15 mouse cellular contexts compared by ENCODE assay signal in genomic region chr11:104293241-104293640, GRCm38 (mm10).
A peak's percentile ranks its signal among the peaks of the same experiment; 100 is the strongest.
DNase-seq lines count a peak whose midpoint lies in the region; ATAC-seq and TF ChIP-seq lines count a peak whose summit lies in the region.
"Had no signal": no experiment of that assay in that cellular context is flagged by ENCODE, and none has a peak within 500 bp of the region (broad histone marks: within the 10 kb centered on the region; RNA-seq: fewer than 3 reads in every experiment).

No protein-coding gene starts in this region.

- no peak overlapping the region for H3K9ac ChIP-seq in forebrain, embryonic 11.5 days (ENCODE audit: low read length)
- no peak overlapping the region for H3K9ac ChIP-seq in forebrain, postnatal 0 days
- no peak overlapping the region for H3K9ac ChIP-seq in stomach, embryonic 14.5 days (replicated peaks; ENCODE audit: low read depth, low read length)
- no peak overlapping the region for H3K9ac ChIP-seq in kidney, embryonic 14.5 days (ENCODE audit: low read depth, low read length)
- H3K9ac ChIP-seq: limb, embryonic 15.5 days had no signal

- H3K4me2 ChIP-seq in forebrain, embryonic 11.5 days (ENCODE audit: low read depth, low read length, severe bottlenecking), result no peak overlapping the region
- no peak overlapping the region for H3K4me2 ChIP-seq in forebrain, postnatal 0 days (ENCODE audit: low read depth)
- no peak overlapping the region for H3K4me2 ChIP-seq in stomach, embryonic 14.5 days (replicated peaks; ENCODE audit: low read depth, low read length)
- no peak overlapping the region for H3K4me2 ChIP-seq in kidney, embryonic 14.5 days (replicated peaks; ENCODE audit: low read depth, low read length)
- H3K4me2 ChIP-seq: limb, embryonic 15.5 days had no signal

- peak overlapping the region; percentile 46; the same call in 1 of the 2 replicates for H3K27ac ChIP-seq in forebrain, embryonic 11.5 days (ENCODE audit: low read depth, low read length)
- no peak overlapping the region for H3K27ac ChIP-seq in forebrain, postnatal 0 days (ENCODE audit: low read depth, low read length)
- peak overlapping the region; percentile 8; the same call in 1 of the 2 replicates for H3K27ac ChIP-seq in limb, embryonic 10.5 days
- no peak overlapping the region for H3K27ac ChIP-seq in stomach, embryonic 14.5 days (ENCODE audit: low read length)
- H3K27ac ChIP-seq in kidney, embryonic 14.5 days (ENCODE audit: low read depth, low read length), result no peak overlapping the region
- H3K27ac ChIP-seq: limb, embryonic 15.5 days; macrophage had no signal

- no peaks in the 10 kb centered on the region for H3K4me1 ChIP-seq in forebrain, embryonic 11.5 days (replicated peaks; ENCODE audit: control insufficient read depth, insufficient read depth, low read length)
- no peaks in the 10 kb centered on the region for H3K4me1 ChIP-seq in forebrain, postnatal 0 days (ENCODE audit: insufficient read depth)
- peaks cover 29% of the 10 kb centered on the region for H3K4me1 ChIP-seq in limb, embryonic 10.5 days
- H3K4me1 ChIP-seq in stomach, embryonic 14.5 days (ENCODE audit: control insufficient read depth, insufficient read depth, low read length), result 0 out of 2 replicates have a peak, but pooled peaks cover 4% of the 10 kb centered on the region
- peaks cover 17% of the 10 kb centered on the region; the same call in 1 of the 2 replicates for H3K4me1 ChIP-seq in kidney, embryonic 14.5 days (ENCODE audit: control insufficient read depth, insufficient read depth, low read length)

- no peaks in the 10 kb centered on the region for H3K36me3 ChIP-seq in forebrain, embryonic 11.5 days (ENCODE audit: control insufficient read depth, insufficient read depth, low read length)
- H3K36me3 ChIP-seq in forebrain, postnatal 0 days (ENCODE audit: insufficient read depth), result peaks cover 46% of the 10 kb centered on the region
- no peaks in the 10 kb centered on the region for H3K36me3 ChIP-seq in limb, embryonic 10.5 days
- no peaks in the 10 kb centered on the region for H3K36me3 ChIP-seq in stomach, embryonic 14.5 days (ENCODE audit: control insufficient read depth, insufficient read depth, low read length)
- H3K36me3 ChIP-seq in kidney, embryonic 14.5 days (ENCODE audit: control insufficient read depth, insufficient read depth, low read length), result no peaks in the 10 kb centered on the region
- H3K36me3 ChIP-seq: limb, embryonic 15.5 days had no signal

- no peaks in the 10 kb centered on the region for H3K9me3 ChIP-seq in forebrain, embryonic 11.5 days (ENCODE audit: control insufficient read depth, low read length)
- H3K9me3 ChIP-seq in forebrain, postnatal 0 days (ENCODE audit: low read length), result no peaks in the 10 kb centered on the region
- no peaks in the 10 kb centered on the region for H3K9me3 ChIP-seq in limb, embryonic 10.5 days (replicated peaks)
- no peaks in the 10 kb centered on the region for H3K9me3 ChIP-seq in stomach, embryonic 14.5 days (ENCODE audit: control insufficient read depth, low read depth, low read length)
- no peaks in the 10 kb centered on the region for H3K9me3 ChIP-seq in kidney, embryonic 14.5 days (ENCODE audit: control insufficient read depth, low read length)
- H3K9me3 ChIP-seq: limb, embryonic 15.5 days had no signal

- H3K4me3 ChIP-seq in forebrain, embryonic 11.5 days (ENCODE audit: low read depth, low read length), result no peak overlapping the region
- no peak overlapping the region for H3K4me3 ChIP-seq in forebrain, postnatal 0 days (ENCODE audit: low read depth, low read length)
- no peak overlapping the region for H3K4me3 ChIP-seq in limb, embryonic 10.5 days
- no peak overlapping the region for H3K4me3 ChIP-seq in stomach, embryonic 14.5 days (ENCODE audit: low read depth, low read length)
- no peak overlapping the region for H3K4me3 ChIP-seq in kidney, embryonic 14.5 days (ENCODE audit: low read length)
- H3K4me3 ChIP-seq: limb, embryonic 15.5 days had no signal

- TF ChIP-seq CTCF in forebrain, postnatal 0 days (IDR thresholded peaks at IDR 0.05; ENCODE audit: low read depth), result no peak

- no peak for ATAC-seq in forebrain, embryonic 11.5 days (replicated peaks; ENCODE audit: low FRiP score)
- ATAC-seq in forebrain, postnatal 0 days, result no peak
- peak; percentile 50 for ATAC-seq in stomach, embryonic 14.5 days (ENCODE audit: insufficient number of reproducible peaks, insufficient read depth, low FRiP score, low read depth)
- no peak for ATAC-seq in kidney, embryonic 14.5 days (ENCODE audit: low FRiP score, low TSS enrichment)

- no peaks in the 10 kb centered on the region for H3K27me3 ChIP-seq in forebrain, embryonic 11.5 days (ENCODE audit: control insufficient read depth, insufficient read depth, low read length)
- no peaks in the 10 kb centered on the region for H3K27me3 ChIP-seq in forebrain, postnatal 0 days (ENCODE audit: insufficient read depth, low read length)
- H3K27me3 ChIP-seq in limb, embryonic 10.5 days (ENCODE audit: low read depth, poor library complexity, severe bottlenecking), result no peaks in the 10 kb centered on the region
- no peaks in the 10 kb centered on the region for H3K27me3 ChIP-seq in stomach, embryonic 14.5 days (ENCODE audit: control insufficient read depth, insufficient read depth, low read length)
- no peaks in the 10 kb centered on the region for H3K27me3 ChIP-seq in kidney, embryonic 14.5 days (ENCODE audit: control insufficient read depth, insufficient read depth, low read length)
- H3K27me3 ChIP-seq: limb, embryonic 15.5 days had no signal

- WGBS in forebrain, embryonic 11.5 days, result 84% methylated on average over 9 of the region's 9 CpGs
- WGBS in forebrain, postnatal 0 days, result 78% methylated on average over 9 of the region's 9 CpGs
- 79% methylated on average over 9 of the region's 9 CpGs for WGBS in limb, embryonic 10.5 days
- WGBS in stomach, embryonic 14.5 days, result 65% methylated on average over 9 of the region's 9 CpGs
- WGBS in kidney, embryonic 14.5 days, result 65% methylated on average over 9 of the region's 9 CpGs

- DNase-seq in forebrain, embryonic 11.5 days (ENCODE audit: low spot score), result no peak
- no peak for DNase-seq in forebrain, postnatal 0 days
- peak; percentile 49 for DNase-seq in c-Kit-negative CD71-positive TER-119-positive erythroid progenitor cells, embryonic 14.5 days (ENCODE audit: low read depth, low spot score)
- no peak for DNase-seq in limb, embryonic 10.5 days (ENCODE audit: low spot score)
- no peak for DNase-seq in layer of hippocampus, postnatal 25 days (ENCODE audit: extremely low spot score in 1 of 2, low spot score in 1 of 2)
- no peak for DNase-seq in layer of hippocampus, adult 11-12 months (ENCODE audit: low spot score)
- DNase-seq: adrenal gland, adult 8-10 months; cerebellum, adult 11-12 months; heart, adult 11 months; kidney, adult 2 months; thymus, adult 18-20 months had no signal

Comparison
In these comparisons a context has a peak if more than half of its experiments do, and no peak if none do; other contexts are left out.
1. H3K27ac ChIP-seq: peak in forebrain, embryonic 11.5 days (single experiment) and limb, embryonic 10.5 days (single experiment); none in forebrain, postnatal 0 days (single experiment), stomach, embryonic 14.5 days (single experiment) and kidney, embryonic 14.5 days (single experiment).